Comparison of ENCODE assay signal across 24 mouse cellular contexts in the genomic region with DNA sequence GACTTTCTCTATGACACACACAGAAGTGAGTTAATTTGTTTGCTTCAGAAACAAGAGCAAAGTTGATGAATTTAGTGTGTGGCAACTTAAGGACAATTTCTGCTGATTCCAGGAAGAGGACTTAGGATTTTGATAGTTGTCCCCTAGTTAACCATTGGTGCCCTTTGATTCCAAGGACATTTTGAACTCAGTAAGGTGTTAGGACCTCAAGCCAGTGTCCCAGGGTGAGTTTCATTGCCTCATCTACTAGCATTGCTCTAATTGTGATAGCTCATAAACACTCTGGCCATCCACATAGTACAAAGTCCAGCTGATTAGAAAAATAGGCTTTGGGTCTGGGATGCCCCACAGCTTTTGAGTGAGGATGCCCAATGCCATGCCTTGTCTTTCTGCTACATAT. TPM values are rescaled to one million over a fixed set of nuclear protein-coding genes. Genes with fewer than 3 reads are reported as not detected.
"Had no signal": no experiment of that assay in that cellular context is flagged by ENCODE, and none has a peak within 500 bp of the region (broad histone marks: within the 10 kb centered on the region; RNA-seq: fewer than 3 reads in every experiment).

No protein-coding gene starts in this region.

- H3K9me3 ChIP-seq: forebrain, embryonic 15.5 days; heart, embryonic 13.5 days; heart, embryonic 15.5 days; hindbrain, embryonic 13.5 days; hindbrain, embryonic 15.5 days; limb, embryonic 13.5 days; limb, embryonic 15.5 days; liver, embryonic 13.5 days; liver, embryonic 15.5 days had no signal

- H3K27me3 ChIP-seq: forebrain, embryonic 15.5 days; heart, embryonic 13.5 days; heart, embryonic 15.5 days; hindbrain, embryonic 13.5 days; hindbrain, embryonic 15.5 days; limb, embryonic 13.5 days; limb, embryonic 15.5 days; liver, embryonic 13.5 days; liver, embryonic 15.5 days had no signal

- DNase-seq: forebrain, postnatal 0 days; gastrocnemius, postnatal 14 days; gastrocnemius, postnatal 36 days; heart, adult 11 months; heart, adult 2 months; heart, postnatal 14 days; heart, postnatal 36 days; kidney, postnatal 25 days; layer of hippocampus, adult 9-11 months; layer of hippocampus, postnatal 36 days; left cerebral cortex, postnatal 4 days; liver, embryonic 13.5 days; lung, adult 18-20 months had no signal

- H3K36me3 ChIP-seq: forebrain, embryonic 15.5 days; heart, embryonic 13.5 days; heart, embryonic 15.5 days; hindbrain, embryonic 13.5 days; hindbrain, embryonic 15.5 days; limb, embryonic 13.5 days; limb, embryonic 15.5 days; liver, embryonic 13.5 days; liver, embryonic 15.5 days had no signal

- H3K4me1 ChIP-seq: forebrain, embryonic 15.5 days; heart, embryonic 15.5 days; hindbrain, embryonic 13.5 days; hindbrain, embryonic 15.5 days; limb, embryonic 13.5 days; limb, embryonic 15.5 days; liver, embryonic 15.5 days had no signal

- H3K27ac ChIP-seq: forebrain, embryonic 15.5 days; heart, adult 2 months; heart, embryonic 13.5 days; heart, embryonic 15.5 days; hindbrain, embryonic 13.5 days; hindbrain, embryonic 15.5 days; hindbrain, postnatal 0 days; limb, embryonic 13.5 days; limb, embryonic 15.5 days; liver, embryonic 13.5 days; liver, embryonic 15.5 days had no signal

- H3K4me3 ChIP-seq: forebrain, embryonic 15.5 days; heart, adult 2 months; heart, embryonic 13.5 days; heart, embryonic 15.5 days; hindbrain, embryonic 13.5 days; hindbrain, embryonic 15.5 days; limb, embryonic 13.5 days; limb, embryonic 15.5 days; liver, embryonic 13.5 days; liver, embryonic 15.5 days had no signal

- H3K9ac ChIP-seq: forebrain, embryonic 15.5 days; forebrain, postnatal 0 days; heart, embryonic 13.5 days; heart, embryonic 15.5 days; hindbrain, embryonic 13.5 days; hindbrain, embryonic 15.5 days; limb, embryonic 13.5 days; limb, embryonic 15.5 days; liver, embryonic 13.5 days; liver, embryonic 15.5 days had no signal

- ATAC-seq: forebrain, embryonic 15.5 days; forebrain, postnatal 0 days; hindbrain, postnatal 0 days had no signal

- H3K4me2 ChIP-seq: forebrain, embryonic 15.5 days; heart, embryonic 11.5 days; heart, embryonic 13.5 days; heart, embryonic 15.5 days; hindbrain, embryonic 13.5 days; hindbrain, embryonic 15.5 days; limb, embryonic 13.5 days; limb, embryonic 15.5 days; liver, embryonic 13.5 days; liver, embryonic 15.5 days had no signal

RNA-seq across cellular contexts. Expression of a gene that starts 11.2 kb away (rescaled TPM):
- total RNA-seq: hematopoietic stem cell, adult 5-6 weeks had no signal
